Mouse (Mus musculus) intestine, embryonic 16.5 days (tissue): Measurements from ENCODE around the gene Map2k2. TPM values are rescaled to one million over a fixed set of nuclear protein-coding genes. Genes with fewer than 3 reads are reported as not detected.
A peak's percentile ranks its signal among the peaks of the same experiment; 100 is the strongest.
"Not testable (repeated sequence)": the region's sequence is repeated elsewhere in the genome, so short reads cannot be mapped to it uniquely, and the experiment has no call there.

Experiments used
- ATAC-seq: fragments of 200-750 bp; cut with Nextera tagmentation; 2 replicates; pipeline ENCODE4 v1.8.0; 2017; ENCODE audit warnings: moderate TSS enrichment, moderate library complexity
- H3K27ac ChIP-seq: fragments of 300-500 bp; sonication (generic); 2 replicates; pipeline ENCODE4 v1.5.1; 2014; ENCODE audit warnings: mild to moderate bottlenecking, low read length
- H3K27me3 ChIP-seq: fragments of 300-500 bp; sonication (generic); replicated peaks from 2 replicates; pipeline ENCODE4 v1.6.1; 2014; ENCODE audit warnings: low read length, control low read depth, mixed read lengths; ENCODE audit not compliant: control insufficient read depth, insufficient read depth
- H3K36me3 ChIP-seq: fragments of 300-500 bp; sonication (generic); 2 replicates; pipeline ENCODE4 v1.6.1; 2014; ENCODE audit warnings: low read length, control low read depth; ENCODE audit not compliant: control insufficient read depth, insufficient read depth
- H3K4me1 ChIP-seq: fragments of 300-500 bp; sonication (generic); 2 replicates; pipeline ENCODE4 v1.6.1; 2014; ENCODE audit warnings: low read length, control low read depth, mixed read lengths; ENCODE audit not compliant: control insufficient read depth, insufficient read depth
- H3K4me2 ChIP-seq: fragments of 300-500 bp; sonication (generic); 2 replicates; pipeline ENCODE4 v1.6.1; 2014; ENCODE audit warnings: low read depth, low read length, control low read depth
- H3K4me3 ChIP-seq: fragments of 300-500 bp; sonication (generic); 2 replicates; pipeline ENCODE4 v1.5.1; 2014; ENCODE audit warnings: mild to moderate bottlenecking, low read length
- H3K9ac ChIP-seq: fragments of 300-500 bp; sonication (generic); 2 replicates; pipeline ENCODE4 v1.6.1; 2014; ENCODE audit warnings: low read depth, low read length
- H3K9me3 ChIP-seq: fragments of 300-500 bp; sonication (generic); 2 replicates; pipeline ENCODE4 v1.6.1; 2016; ENCODE audit warnings: low read length, control low read depth; ENCODE audit not compliant: control insufficient read depth
- WGBS: fragments of 180-500 bp; shearing (Covaris S2); extraction: QIAGEN DNeasy Blood & Tissue Kit; methylation state at CpG from one replicate; pipeline ENCODE4 v1.1.7; 2014; 5-methylcytosine and 5-hydroxymethylcytosine counted together
- microRNA-seq: library from miRNA; unstranded; fragments of <30 nt; microRNA quantifications from one replicate; pipeline ENCODE4, GENCODE M21; 2016
- polyA plus RNA-seq: library from polyadenylated mRNA; unstranded; fragments of >200 nt; fragmentation: Nextera tagmentation; extraction: Ambion mirVana; gene quantifications from 2 replicates; pipeline ENCODE4 v1.2.1, GENCODE M21; 2015

Map2k2 gene
- polyA plus RNA-seq, 1 experiment from 2014 or later: 214 TPM

DNA sequence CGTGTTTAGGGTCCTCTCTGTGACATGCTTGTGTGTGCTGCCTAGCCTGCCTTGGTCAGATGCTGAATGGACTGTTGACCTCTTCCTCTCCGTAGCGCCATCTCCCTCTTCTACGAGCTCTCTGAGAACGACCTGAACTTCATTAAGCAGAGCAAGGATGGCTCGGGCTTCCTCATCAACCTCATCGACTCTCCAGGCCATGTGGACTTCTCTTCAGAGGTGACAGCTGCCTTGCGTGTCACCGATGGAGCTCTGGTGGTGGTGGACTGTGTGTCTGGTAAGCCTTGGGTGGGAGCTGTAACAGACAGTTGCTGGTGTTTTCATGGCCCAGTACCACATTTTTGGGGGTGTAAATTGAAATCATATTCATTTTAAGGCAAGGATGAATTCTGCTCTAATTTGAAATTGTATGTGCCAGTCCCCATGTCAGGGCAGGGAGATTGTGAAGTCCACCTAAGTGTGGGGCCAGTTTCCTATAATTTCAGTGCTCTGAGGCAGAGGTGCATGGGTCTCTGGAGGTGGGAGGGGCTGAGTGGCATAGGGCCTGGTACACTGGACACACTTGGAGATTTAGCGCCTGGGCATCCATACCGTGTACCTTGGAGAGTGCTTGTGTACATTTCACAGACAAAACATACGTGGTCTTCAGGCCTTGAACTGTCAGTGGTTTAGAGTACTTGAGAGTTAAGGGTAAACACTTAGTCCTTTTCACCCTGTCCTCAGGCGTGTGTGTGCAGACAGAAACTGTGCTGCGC is 72.4 kb downstream of the Map2k2 start:
- Histone ChIP-seq H3K4me1 (peaks cover 52% of the 10 kb centered on the region), H3K4me3 (peak overlapping the region; percentile 70), H3K9me3 (no peaks in the 10 kb centered on the region), H3K27me3 (no peaks in the 10 kb centered on the region), H3K9ac (peak overlapping the region; percentile 89), H3K4me2 (peak overlapping the region; percentile 92), H3K27ac (peak overlapping the region; percentile 77), H3K36me3 (peaks cover 43% of the 10 kb centered on the region)
- WGBS: 57% methylated on average over 14 of the region's 14 CpGs
- no peak for ATAC-seq

DNA sequence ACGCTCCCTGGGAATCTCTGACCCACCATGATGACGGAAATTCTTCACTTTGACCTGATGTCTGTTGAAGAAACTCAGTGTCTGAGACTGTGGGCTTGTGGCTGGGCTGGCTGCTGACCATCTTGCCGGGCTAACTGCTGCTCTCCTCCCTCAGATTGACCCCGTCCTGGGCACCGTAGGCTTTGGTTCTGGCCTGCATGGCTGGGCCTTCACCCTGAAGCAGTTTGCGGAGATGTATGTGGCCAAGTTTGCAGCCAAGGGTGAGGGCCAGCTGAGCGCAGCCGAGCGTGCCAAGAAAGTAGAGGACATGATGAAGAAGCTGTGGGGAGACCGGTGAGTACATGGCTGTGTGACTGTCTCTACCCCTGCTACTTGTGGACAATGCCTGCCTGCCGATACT is 73.2 kb downstream of the Map2k2 start:
- WGBS: 92% methylated on average over 11 of the region's 11 CpGs
- Histone ChIP-seq H3K27ac (no peak overlapping the region), H3K27me3 (no peaks in the 10 kb centered on the region), H3K36me3 (peaks cover 43% of the 10 kb centered on the region), H3K4me3 (peak overlapping the region; percentile 9; the same call in 1 of the 2 replicates), H3K4me1 (peaks cover 51% of the 10 kb centered on the region), H3K9me3 (no peaks in the 10 kb centered on the region), H3K4me2 (no peak overlapping the region), H3K9ac (0 out of 2 replicates have a peak overlapping the region, but pooled peaks have one; percentile 40)
- no peak for ATAC-seq

DNA sequence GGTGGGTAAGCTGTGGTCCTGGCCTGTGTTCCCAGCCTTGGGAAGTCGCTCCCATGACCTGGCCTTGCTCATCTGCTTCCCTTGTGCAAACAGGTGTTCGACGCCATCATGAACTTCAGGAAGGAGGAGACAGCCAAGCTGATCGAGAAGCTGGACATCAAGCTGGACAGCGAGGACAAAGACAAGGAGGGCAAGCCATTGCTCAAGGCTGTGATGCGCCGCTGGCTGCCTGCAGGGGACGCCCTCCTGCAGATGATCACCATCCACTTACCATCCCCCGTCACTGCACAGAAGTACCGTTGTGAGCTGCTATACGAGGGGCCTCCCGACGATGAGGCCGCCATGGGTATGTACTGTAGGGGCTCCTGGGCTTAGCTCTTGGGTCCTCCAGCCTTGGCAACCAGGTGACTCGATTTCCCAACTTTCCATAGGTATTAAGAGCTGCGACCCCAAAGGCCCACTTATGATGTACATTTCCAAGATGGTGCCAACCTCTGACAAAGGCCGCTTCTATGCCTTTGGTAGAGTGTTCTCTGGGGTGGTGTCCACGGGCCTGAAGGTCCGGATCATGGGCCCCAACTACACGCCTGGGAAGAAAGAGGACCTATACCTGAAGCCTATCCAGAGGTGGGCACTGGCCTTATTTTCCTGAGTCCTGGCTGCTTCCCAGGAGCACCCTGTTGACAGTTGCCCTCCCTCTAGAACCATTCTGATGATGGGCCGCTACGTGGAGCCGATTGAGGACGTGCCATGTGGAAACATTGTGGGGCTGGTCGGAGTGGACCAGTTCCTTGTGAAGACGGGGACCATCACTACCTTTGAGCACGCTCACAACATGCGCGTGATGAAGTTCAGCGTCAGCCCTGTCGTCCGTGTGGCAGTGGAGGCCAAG is 74.0 kb downstream of the Map2k2 start:
- no peak for ATAC-seq
- H3K27ac ChIP-seq: no peak overlapping the region
- H3K27me3 ChIP-seq: no peaks in the 10 kb centered on the region
- peaks cover 43% of the 10 kb centered on the region for H3K36me3 ChIP-seq
- no peak overlapping the region for H3K4me2 ChIP-seq
- H3K4me3 ChIP-seq: no peak overlapping the region
- H3K4me1 ChIP-seq: peaks cover 52% of the 10 kb centered on the region
- no peaks in the 10 kb centered on the region for H3K9me3 ChIP-seq
- H3K9ac ChIP-seq: 0 out of 2 replicates have a peak overlapping the region, but pooled peaks have one; percentile 40
- WGBS: 87% methylated on average over 32 of the region's 32 CpGs

DNA sequence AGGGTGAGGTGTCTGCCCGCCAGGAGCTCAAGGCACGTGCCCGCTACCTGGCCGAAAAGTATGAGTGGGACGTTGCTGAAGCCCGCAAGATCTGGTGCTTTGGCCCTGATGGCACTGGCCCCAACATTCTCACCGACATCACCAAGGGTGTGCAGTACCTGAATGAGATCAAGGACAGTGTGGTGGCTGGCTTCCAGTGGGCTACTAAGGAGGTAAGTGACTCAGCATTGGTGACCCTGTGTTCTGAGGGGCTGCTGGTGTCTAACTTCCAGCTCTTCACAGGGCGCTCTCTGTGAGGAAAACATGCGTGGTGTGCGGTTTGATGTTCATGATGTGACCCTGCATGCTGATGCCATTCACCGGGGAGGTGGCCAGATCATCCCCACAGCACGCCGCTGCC is 75.2 kb downstream of the Map2k2 start:
- Histone ChIP-seq H3K9ac (no peak overlapping the region), H3K9me3 (no peaks in the 10 kb centered on the region), H3K27me3 (no peaks in the 10 kb centered on the region), H3K4me1 (peaks cover 48% of the 10 kb centered on the region), H3K27ac (no peak overlapping the region), H3K4me2 (no peak overlapping the region), H3K36me3 (peaks cover 46% of the 10 kb centered on the region), H3K4me3 (no peak overlapping the region)
- WGBS: 91% methylated on average over 13 of the region's 13 CpGs
- no peak for ATAC-seq

DNA sequence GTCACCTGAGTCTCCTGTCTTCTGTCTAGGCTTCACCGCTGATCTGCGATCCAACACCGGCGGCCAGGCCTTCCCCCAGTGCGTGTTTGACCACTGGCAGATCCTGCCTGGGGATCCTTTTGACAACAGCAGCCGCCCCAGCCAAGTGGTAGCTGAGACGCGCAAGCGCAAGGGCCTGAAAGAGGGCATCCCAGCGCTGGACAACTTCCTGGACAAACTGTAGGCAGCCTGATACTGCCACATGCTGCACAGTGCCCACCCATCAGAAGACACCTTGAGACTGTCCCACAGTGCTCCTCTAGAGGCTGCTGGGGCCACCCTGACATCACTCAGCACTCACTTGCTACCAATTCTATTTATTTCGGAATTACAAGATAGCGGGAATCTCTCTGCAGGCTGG is 76.1 kb downstream of the Map2k2 start:
- not testable (repeated sequence) for ATAC-seq, H3K9me3 ChIP-seq, H3K4me3 ChIP-seq, H3K9ac ChIP-seq, H3K4me2 ChIP-seq, H3K27me3 ChIP-seq, H3K27ac ChIP-seq
- 80% methylated on average over 12 of the region's 12 CpGs for WGBS
- H3K4me1 ChIP-seq: peaks cover 48% of the 10 kb centered on the region
- peaks cover 46% of the 10 kb centered on the region for H3K36me3 ChIP-seq

DNA sequence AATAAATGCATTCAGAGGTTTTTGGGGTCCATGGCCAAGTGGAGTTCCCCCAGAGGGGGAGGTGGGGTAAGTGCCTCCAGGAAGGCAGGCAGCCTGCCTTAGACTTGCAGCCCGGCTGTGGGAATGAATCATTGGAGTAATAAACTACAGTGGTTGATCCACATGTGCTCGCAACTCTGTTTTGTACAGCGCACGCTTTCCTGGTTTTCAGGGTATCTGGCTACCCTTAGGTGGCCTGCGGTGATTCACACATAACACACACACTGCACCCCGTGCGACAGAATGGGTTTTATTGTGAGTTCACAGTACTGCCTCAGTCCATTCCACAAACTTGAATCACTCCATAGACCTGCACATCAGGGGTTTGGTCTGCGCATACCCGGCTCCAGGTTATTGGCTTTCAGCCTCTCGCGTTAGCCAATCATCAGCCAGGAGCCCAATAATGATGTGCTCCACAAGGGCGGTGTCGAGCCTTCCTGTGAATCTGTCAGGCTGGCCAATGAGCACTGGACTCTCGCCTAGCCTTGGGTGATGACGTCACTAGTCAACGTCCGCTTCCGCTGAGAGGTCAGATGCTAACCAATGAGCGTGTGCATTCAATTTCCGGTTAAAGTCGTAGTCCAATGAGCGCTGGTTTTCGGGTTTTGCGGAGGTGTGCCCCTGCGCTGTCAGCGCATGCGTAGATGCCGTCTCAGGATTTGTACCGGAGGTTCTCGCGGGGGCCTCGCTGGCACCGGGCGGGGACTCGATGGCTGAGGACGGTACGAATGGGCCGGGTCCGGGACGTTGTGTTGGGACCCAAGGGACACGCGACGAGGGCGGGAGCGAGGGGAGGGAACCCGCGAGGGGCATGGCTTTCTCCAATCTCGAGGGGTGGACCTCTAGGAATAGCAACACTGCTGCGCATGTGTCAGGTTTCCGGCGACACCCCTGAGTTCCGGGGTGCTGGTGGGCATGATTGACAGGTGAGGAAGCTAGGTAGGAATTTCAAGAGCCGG is 76.9 kb downstream of the Map2k2 start, which contains the start of gene Dapk3:
Gene Dapk3 (plus strand): TSS at position 670 of the 998 bp plus-strand sequence.
- peak within 1 kb of the TSS; percentile 63 for H3K4me2 ChIP-seq
- peak within 1 kb of the TSS; percentile 84 for H3K27ac ChIP-seq
- peak within 1 kb of the TSS; percentile 69 for H3K4me3 ChIP-seq
- H3K36me3 ChIP-seq: peaks cover 48% of the 10 kb centered on the region
- WGBS: 4% methylated on average over 53 of the region's 53 CpGs
- peak within 1 kb of the TSS; percentile 80 for H3K9ac ChIP-seq
- peaks cover 45% of the 10 kb centered on the region for H3K4me1 ChIP-seq
- ATAC-seq: peak; percentile 95
- no peaks in the 10 kb centered on the region for H3K27me3 ChIP-seq
- no peaks in the 10 kb centered on the region for H3K9me3 ChIP-seq

Small RNA genes within 50 kb of the gene (microRNA-seq; reads per million reads assigned to microRNA genes)
- gene Mir5615-1 (not detected), gene Mir5615-2 (not detected)

Other genes starting within 250 kb of the Map2k2 start
- 0.06 TPM in 1 of 2 replicates, not detected in the other for gene Tmprss9, start 234.1 kb upstream of the Map2k2 start, polyA plus RNA-seq
- 390 and 410 TPM in 2 replicates for gene Timm13, start 204.9 kb upstream of the Map2k2 start, polyA plus RNA-seq
- gene Lmnb2, start 187.7 kb upstream of the Map2k2 start, polyA plus RNA-seq: 38.6 and 41.0 TPM in 2 replicates
- 26.5 and 29.1 TPM in 2 replicates for gene Gadd45b, start 175.8 kb upstream of the Map2k2 start, polyA plus RNA-seq
- 3.6 and 4.0 TPM in 2 replicates for gene Gng7, start 91.0 kb upstream of the Map2k2 start, polyA plus RNA-seq
- gene Diras1, start 80.3 kb upstream of the Map2k2 start, polyA plus RNA-seq: 0.61 and 0.92 TPM in 2 replicates
- gene Slc39a3, start 68.5 kb upstream of the Map2k2 start, polyA plus RNA-seq: 18.1 and 18.9 TPM in 2 replicates
- 204 TPM in 2 replicates for gene Sgta, start 45.7 kb upstream of the Map2k2 start, polyA plus RNA-seq
- gene Thop1, start 35.9 kb upstream of the Map2k2 start, polyA plus RNA-seq: 48.7 and 53.8 TPM in 2 replicates
- gene Creb3l3, start 7.0 kb upstream of the Map2k2 start, polyA plus RNA-seq: 123 and 180 TPM in 2 replicates
- gene Zbtb7a, start 29.3 kb downstream of the Map2k2 start, polyA plus RNA-seq: 46.2 and 47.4 TPM in 2 replicates
- gene Pias4, start 62.0 kb downstream of the Map2k2 start, polyA plus RNA-seq: 52.5 and 54.4 TPM in 2 replicates
- gene Eef2, start 70.7 kb downstream of the Map2k2 start, polyA plus RNA-seq: 526 and 531 TPM in 2 replicates
- gene Dapk3, start 77.1 kb downstream of the Map2k2 start, polyA plus RNA-seq: 15.4 and 47.6 TPM in 2 replicates
- not detected in 2 replicates for gene 4930442H23Rik, start 77.9 kb downstream of the Map2k2 start, polyA plus RNA-seq
- gene Nmrk2, start 96.1 kb downstream of the Map2k2 start, polyA plus RNA-seq: 0.17 TPM in 1 of 2 replicates, not detected in the other
- 1.4 and 1.5 TPM in 2 replicates for gene Atcay, start 124.9 kb downstream of the Map2k2 start, polyA plus RNA-seq
- 7.1 and 8.0 TPM in 2 replicates for gene Zfr2, start 127.2 kb downstream of the Map2k2 start, polyA plus RNA-seq
- gene Matk, start 147.0 kb downstream of the Map2k2 start, polyA plus RNA-seq: 2.0 and 2.3 TPM in 2 replicates
- gene Mrpl54, start 161.0 kb downstream of the Map2k2 start, polyA plus RNA-seq: 240 and 249 TPM in 2 replicates
- gene Apba3, start 161.0 kb downstream of the Map2k2 start, polyA plus RNA-seq: 72.2 and 83.1 TPM in 2 replicates
- gene Tjp3, start 185.7 kb downstream of the Map2k2 start, polyA plus RNA-seq: 53.2 and 56.6 TPM in 2 replicates
- gene Pip5k1c, start 187.0 kb downstream of the Map2k2 start, polyA plus RNA-seq: 35.4 and 40.5 TPM in 2 replicates
- gene Cactin, start 215.2 kb downstream of the Map2k2 start, polyA plus RNA-seq: 28.7 and 29.0 TPM in 2 replicates
- gene Tbxa2r, start 222.8 kb downstream of the Map2k2 start, polyA plus RNA-seq: 21.2 and 21.3 TPM in 2 replicates
- gene Gipc3, start 237.4 kb downstream of the Map2k2 start, polyA plus RNA-seq: 0.06 and 0.12 TPM in 2 replicates
- gene Hmg20b, start 244.6 kb downstream of the Map2k2 start, polyA plus RNA-seq: 69.0 and 71.4 TPM in 2 replicates